Mouse (Mus musculus) G1E (cell line): ENCODE measurements around the gene Mecp2.

Source experiments
- CTCF ChIP-seq: IDR thresholded peaks from 2 replicates; pipeline ENCODE4 v1.5.1; 2012; ENCODE audit warnings: low read depth, low read length, inconsistent platforms, mixed read lengths
- GATA1 ChIP-seq: IDR thresholded peaks from 2 replicates; pipeline ENCODE4 v1.6.1; 2012; ENCODE audit warnings: borderline replicate concordance, low read length, inconsistent platforms, mixed read lengths
- GATA2 ChIP-seq: IDR thresholded peaks from 2 replicates; pipeline ENCODE4 v1.6.1; 2012; ENCODE audit warnings: low read depth, low read length, inconsistent platforms, borderline replicate concordance
- POLR2AphosphoS5 ChIP-seq: IDR thresholded peaks from 2 replicates; pipeline ENCODE4 v1.6.1; 2012; ENCODE audit warnings: low read depth, low read length, inconsistent platforms; ENCODE audit not compliant: insufficient replicate concordance
- TAL1 ChIP-seq: conservative IDR thresholded peaks from 2 replicates; pipeline ENCODE4 v1.6.1; 2012; ENCODE audit warnings: low read depth, low read length, inconsistent platforms, mixed read lengths

GRCm38 (mm10) chrX:74095130-74095529 is 40.0 kb downstream of the Mecp2 start:
- no peak for TF ChIP-seq CTCF
- TF ChIP-seq GATA2: no peak
- TF ChIP-seq POLR2AphosphoS5: no peak
- no peak for TF ChIP-seq GATA1
- no peak for TF ChIP-seq TAL1
